In genomic region chr10:70949254-70950104, GRCm38 (mm10) we compare ENCODE assay signal across 7 mouse cellular contexts.
A peak's percentile ranks its signal among the peaks of the same experiment; 100 is the strongest.
DNase-seq lines count a peak whose midpoint lies in the region; ATAC-seq and TF ChIP-seq lines count a peak whose summit lies in the region.

No protein-coding gene starts in this region.

- intact Hi-C loops in gastrocnemius, adult 2 months (cut with DNase I) = no loop called here

- peak; percentile 53; the same call in 1 of the 2 replicates for ATAC-seq in forebrain, embryonic 16.5 days
- peak; percentile 87 for ATAC-seq in midbrain, embryonic 12.5 days (ENCODE audit: low FRiP score, low read depth)

- WGBS in forebrain, embryonic 16.5 days = 13% methylated on average over 23 of the region's 23 CpGs
- WGBS in midbrain, embryonic 12.5 days = 11% methylated on average over 23 of the region's 23 CpGs
- WGBS in cerebellum, adult 2 months = 37% methylated on average over 23 of the region's 23 CpGs

- peak overlapping the region; percentile 1; the same call in 1 of the 2 replicates for H3K27ac ChIP-seq in forebrain, embryonic 16.5 days (ENCODE audit: low read length)
- peak overlapping the region; percentile 90 for H3K27ac ChIP-seq in midbrain, embryonic 12.5 days (replicated peaks)
- H3K27ac ChIP-seq in gastrocnemius, adult 2 months = no peak overlapping the region
- no peak overlapping the region for H3K27ac ChIP-seq in cerebellum, adult 2 months (ENCODE audit: insufficient read depth, low read length)

- H3K27me3 ChIP-seq in forebrain, embryonic 16.5 days (replicated peaks; ENCODE audit: control insufficient read depth, insufficient read depth, low read length) = no peaks in the 10 kb centered on the region
- H3K27me3 ChIP-seq in midbrain, embryonic 12.5 days = no peaks in the 10 kb centered on the region
- H3K27me3 ChIP-seq in cerebellum, adult 2 months (ENCODE audit: control insufficient read depth, insufficient read depth, low read length) = no peaks in the 10 kb centered on the region

- H3K36me3 ChIP-seq in forebrain, embryonic 16.5 days (ENCODE audit: control insufficient read depth, insufficient read depth) = no peaks in the 10 kb centered on the region
- H3K36me3 ChIP-seq in midbrain, embryonic 12.5 days = no peaks in the 10 kb centered on the region

- peak overlapping the region; percentile 49 for H3K4me2 ChIP-seq in forebrain, embryonic 16.5 days (ENCODE audit: low read length)
- H3K4me2 ChIP-seq in midbrain, embryonic 12.5 days (replicated peaks) = peak overlapping the region; percentile 49

- no peaks in the 10 kb centered on the region for H3K9me3 ChIP-seq in forebrain, embryonic 16.5 days (ENCODE audit: control insufficient read depth, low read length)
- no peaks in the 10 kb centered on the region for H3K9me3 ChIP-seq in midbrain, embryonic 12.5 days

- TF ChIP-seq POLR2A in cerebellum, adult 2 months (IDR thresholded peaks at IDR 0.05; ENCODE audit: borderline replicate concordance, insufficient read depth, low read length) = no peak

- peak overlapping the region; percentile 20 for H3K4me3 ChIP-seq in forebrain, embryonic 16.5 days (replicated peaks; ENCODE audit: low read length)
- peak overlapping the region; percentile 21 for H3K4me3 ChIP-seq in midbrain, embryonic 12.5 days
- no peak overlapping the region for H3K4me3 ChIP-seq in gastrocnemius, adult 2 months
- H3K4me3 ChIP-seq in cerebellum, adult 2 months (replicated peaks; ENCODE audit: insufficient read depth, low read depth, low read length) = no peak overlapping the region

- DNase-seq in MN1 (ENCODE audit: low spot score) = peak; percentile 22
- peak; percentile 67 for DNase-seq in R1 (ENCODE audit: low read depth, low spot score)
- DNase-seq in adrenal gland, postnatal 4 days (ENCODE audit: low spot score in 2 of 2) = no peak
- no peak for DNase-seq in gastrocnemius, adult 2 months
- DNase-seq in cerebellum, adult 2 months = no peak

- H3K9ac ChIP-seq in forebrain, embryonic 16.5 days (replicated peaks; ENCODE audit: low read depth, low read length) = peak overlapping the region; percentile 42
- H3K9ac ChIP-seq in midbrain, embryonic 12.5 days (replicated peaks) = no peak overlapping the region; the same call in 1 of the 2 replicates

- no peak for TF ChIP-seq CTCF in gastrocnemius, adult 2 months (IDR thresholded peaks at IDR 0.05)
- no peak for TF ChIP-seq CTCF in cerebellum, adult 2 months (IDR thresholded peaks at IDR 0.05; ENCODE audit: borderline replicate concordance, insufficient read depth, low read depth, low read length)

- H3K4me1 ChIP-seq in forebrain, embryonic 16.5 days (replicated peaks; ENCODE audit: control insufficient read depth, insufficient read depth, low read length) = peaks cover 22% of the 10 kb centered on the region
- H3K4me1 ChIP-seq in midbrain, embryonic 12.5 days = peaks cover 31% of the 10 kb centered on the region
- no peaks in the 10 kb centered on the region for H3K4me1 ChIP-seq in cerebellum, adult 2 months (ENCODE audit: control insufficient read depth, insufficient read depth, low read length)

Comparison
In these comparisons a context has a peak if more than half of its experiments do, and no peak if none do; other contexts are left out.
1. DNase-seq: peak in MN1 (single experiment) and R1 (single experiment); none in adrenal gland, postnatal 4 days (0 of 2), gastrocnemius, adult 2 months (single experiment) and cerebellum, adult 2 months (0 of 2).
2. H3K27ac ChIP-seq: peak in forebrain, embryonic 16.5 days (single experiment) and midbrain, embryonic 12.5 days (single experiment); none in gastrocnemius, adult 2 months (single experiment) and cerebellum, adult 2 months (single experiment).
3. H3K4me3 ChIP-seq: peak in forebrain, embryonic 16.5 days (single experiment) and midbrain, embryonic 12.5 days (single experiment); none in gastrocnemius, adult 2 months (single experiment) and cerebellum, adult 2 months (single experiment).